In genomic region chr10:75835761-75836531, GRCm38 (mm10) we compare ENCODE assay signal across 8 mouse cellular contexts. TPM values are rescaled to one million over a fixed set of nuclear protein-coding genes. Genes with fewer than 3 reads are reported as not detected.
A peak's percentile ranks its signal among the peaks of the same experiment; 100 is the strongest.
DNase-seq lines count a peak whose midpoint lies in the region; ATAC-seq and TF ChIP-seq lines count a peak whose summit lies in the region.

No protein-coding gene starts in this region.

- H3K4me3 ChIP-seq in hindbrain, embryonic 12.5 days: peak overlapping the region; percentile 14; the same call in 1 of the 2 replicates
- peak overlapping the region; percentile 46 for H3K4me3 ChIP-seq in limb, embryonic 15.5 days
- H3K4me3 ChIP-seq in layer of hippocampus, adult 2 months: no peak overlapping the region

- no peak for TF ChIP-seq CTCF in layer of hippocampus, adult 2 months (conservative IDR thresholded peaks at IDR 0.05)

- DNase-seq in adrenal gland, adult (ENCODE audit: inconsistent age in 2 of 2, low spot score in 1 of 2): peak; percentile 32 to 66
- DNase-seq in adrenal gland, postnatal 14 days: no peak
- peak; percentile 84 for DNase-seq in T-cell, adult 2 months (ENCODE audit: low spot score)
- peak; percentile 17 for DNase-seq in neural tube, embryonic 10.5 days (ENCODE audit: extremely low spot score, low spot score)
- no peak for DNase-seq in layer of hippocampus, adult 2 months (ENCODE audit: low spot score in 2 of 2)
- no peak for DNase-seq in ovary, postnatal 14 days (ENCODE audit: low spot score)

- no peaks in the 10 kb centered on the region for H3K36me3 ChIP-seq in hindbrain, embryonic 12.5 days
- no peaks in the 10 kb centered on the region for H3K36me3 ChIP-seq in limb, embryonic 15.5 days

- no peak overlapping the region for H3K9ac ChIP-seq in hindbrain, embryonic 12.5 days
- H3K9ac ChIP-seq in limb, embryonic 15.5 days: no peak overlapping the region

- no peaks in the 10 kb centered on the region for H3K9me3 ChIP-seq in hindbrain, embryonic 12.5 days (replicated peaks)
- no peaks in the 10 kb centered on the region for H3K9me3 ChIP-seq in limb, embryonic 15.5 days

- H3K27ac ChIP-seq in hindbrain, embryonic 12.5 days: no peak overlapping the region
- no peak overlapping the region; the same call in 1 of the 2 replicates for H3K27ac ChIP-seq in limb, embryonic 15.5 days
- no peak overlapping the region for H3K27ac ChIP-seq in layer of hippocampus, adult 2 months

- peaks cover 35% of the 10 kb centered on the region for H3K27me3 ChIP-seq in hindbrain, embryonic 12.5 days
- 0 out of 2 replicates have a peak, but pooled peaks cover 8% of the 10 kb centered on the region for H3K27me3 ChIP-seq in limb, embryonic 15.5 days

- H3K4me1 ChIP-seq in hindbrain, embryonic 12.5 days: peaks cover 34% of the 10 kb centered on the region
- peaks cover 49% of the 10 kb centered on the region for H3K4me1 ChIP-seq in limb, embryonic 15.5 days

- ATAC-seq in hindbrain, embryonic 12.5 days (ENCODE audit: low FRiP score): no peak
- ATAC-seq in limb, embryonic 15.5 days (ENCODE audit: insufficient number of reproducible peaks, low FRiP score, low TSS enrichment, low read depth): no peak

- H3K4me2 ChIP-seq in hindbrain, embryonic 12.5 days (replicated peaks): peak overlapping the region; percentile 46
- peak overlapping the region; percentile 75 for H3K4me2 ChIP-seq in limb, embryonic 15.5 days

- WGBS in hindbrain, embryonic 12.5 days: 40% methylated on average over 9 of the region's 10 CpGs
- WGBS in limb, embryonic 15.5 days: 21% methylated on average over 9 of the region's 10 CpGs

RNA-seq across cellular contexts. Expression of gene Gstt2, which starts 1.3 kb away (rescaled TPM):
- total RNA-seq in adrenal gland, postnatal 14 days (2021): 33.3 and 40.9 TPM in 2 replicates
- polyA plus RNA-seq in hindbrain, embryonic 12.5 days (2016; fragmentation: Nextera tagmentation; extraction: Ambion mirVana): 7.9 and 8.4 TPM in 2 replicates
- 11.3 and 14.5 TPM in 2 replicates for polyA plus RNA-seq in limb, embryonic 15.5 days (2015; fragmentation: Nextera tagmentation; extraction: Ambion mirVana)
- total RNA-seq in layer of hippocampus, adult 2 months (2021): 1 to 10 TPM; 4.7 TPM

RNA-seq across cellular contexts. Expression of gene Gstt4, which starts 13.6 kb away (rescaled TPM):
- 0.59 and 0.79 TPM in 2 replicates for total RNA-seq in adrenal gland, postnatal 14 days (2021)
- not detected in 2 replicates for polyA plus RNA-seq in hindbrain, embryonic 12.5 days (2016; fragmentation: Nextera tagmentation; extraction: Ambion mirVana)
- not detected in 2 replicates for polyA plus RNA-seq in limb, embryonic 15.5 days (2015; fragmentation: Nextera tagmentation; extraction: Ambion mirVana)
- not detected for total RNA-seq in layer of hippocampus, adult 2 months (2021)

RNA-seq across cellular contexts. Expression of gene Mif, which starts 24.1 kb away (rescaled TPM):
- total RNA-seq in adrenal gland, postnatal 14 days (2021): 259 and 296 TPM in 2 replicates
- 1,134 and 1,420 TPM in 2 replicates for polyA plus RNA-seq in hindbrain, embryonic 12.5 days (2016; fragmentation: Nextera tagmentation; extraction: Ambion mirVana)
- 1,299 and 1,540 TPM in 2 replicates for polyA plus RNA-seq in limb, embryonic 15.5 days (2015; fragmentation: Nextera tagmentation; extraction: Ambion mirVana)
- 100 to 1,000 TPM; 439 to 454 TPM for total RNA-seq in layer of hippocampus, adult 2 months (2021)

RNA-seq across cellular contexts. Expression of gene Gstt1, which starts 37.6 kb away (rescaled TPM):
- 69.1 and 93.9 TPM in 2 replicates for total RNA-seq in adrenal gland, postnatal 14 days (2021)
- polyA plus RNA-seq in hindbrain, embryonic 12.5 days (2016; fragmentation: Nextera tagmentation; extraction: Ambion mirVana): 6.7 and 8.7 TPM in 2 replicates
- polyA plus RNA-seq in limb, embryonic 15.5 days (2015; fragmentation: Nextera tagmentation; extraction: Ambion mirVana): 18.1 and 21.6 TPM in 2 replicates
- 1 to 10 TPM; 6.7 to 7.2 TPM for total RNA-seq in layer of hippocampus, adult 2 months (2021)

RNA-seq across cellular contexts. Expression of gene Gstt3, which starts 54.7 kb away (rescaled TPM):
- total RNA-seq in adrenal gland, postnatal 14 days (2021): 20.2 and 21.2 TPM in 2 replicates
- polyA plus RNA-seq in hindbrain, embryonic 12.5 days (2016; fragmentation: Nextera tagmentation; extraction: Ambion mirVana): 5.0 and 5.1 TPM in 2 replicates
- polyA plus RNA-seq in limb, embryonic 15.5 days (2015; fragmentation: Nextera tagmentation; extraction: Ambion mirVana): 30.0 and 33.1 TPM in 2 replicates
- 1 to 10 TPM; 1.6 to 1.8 TPM for total RNA-seq in layer of hippocampus, adult 2 months (2021)

Comparison
In these comparisons a context has a peak if more than half of its experiments do, and no peak if none do; other contexts are left out.
1. DNase-seq: peak in adrenal gland, adult (2 of 2), T-cell, adult 2 months (single experiment) and neural tube, embryonic 10.5 days (single experiment); none in adrenal gland, postnatal 14 days (single experiment), layer of hippocampus, adult 2 months (0 of 2) and ovary, postnatal 14 days (single experiment).